Mouse (Mus musculus): ENCODE measurements at regions not wholly inside any gene's neighbourhood (a gene's known extent, or its start where the extent isn't known, plus 50 kb on each side); places are given as distances from the start of the nearest gene placed in this dataset.

DNA sequence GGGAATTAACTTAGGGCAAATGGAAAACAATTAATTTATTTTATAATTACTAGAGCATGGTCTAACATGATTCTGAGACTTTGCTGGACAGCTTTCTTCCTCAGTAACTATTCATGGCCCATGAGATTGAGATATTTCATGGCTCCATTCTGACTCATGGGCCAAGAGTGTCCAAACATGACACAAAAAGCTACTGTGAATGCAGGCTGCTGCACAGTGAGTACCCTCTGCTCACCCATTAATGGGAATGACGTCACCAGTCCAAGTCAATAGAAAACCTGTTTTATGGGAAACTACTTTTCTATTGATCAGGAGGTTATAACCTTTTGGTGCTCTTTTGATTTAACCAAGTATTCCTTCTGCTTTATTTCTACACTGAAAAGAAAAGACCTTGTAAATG, 693.6 kb downstream of the Rwdd3 start:
- TF ChIP-seq CTCF (IDR thresholded peaks at IDR 0.05; ENCODE audit: borderline replicate concordance, insufficient read depth, low read depth, low read length) (no peak), POLR2A (IDR thresholded peaks at IDR 0.05; ENCODE audit: borderline replicate concordance, insufficient read depth, low read length) (no peak)
